Comparison of ENCODE assay signal across 7 mouse cellular contexts in the genomic region with DNA sequence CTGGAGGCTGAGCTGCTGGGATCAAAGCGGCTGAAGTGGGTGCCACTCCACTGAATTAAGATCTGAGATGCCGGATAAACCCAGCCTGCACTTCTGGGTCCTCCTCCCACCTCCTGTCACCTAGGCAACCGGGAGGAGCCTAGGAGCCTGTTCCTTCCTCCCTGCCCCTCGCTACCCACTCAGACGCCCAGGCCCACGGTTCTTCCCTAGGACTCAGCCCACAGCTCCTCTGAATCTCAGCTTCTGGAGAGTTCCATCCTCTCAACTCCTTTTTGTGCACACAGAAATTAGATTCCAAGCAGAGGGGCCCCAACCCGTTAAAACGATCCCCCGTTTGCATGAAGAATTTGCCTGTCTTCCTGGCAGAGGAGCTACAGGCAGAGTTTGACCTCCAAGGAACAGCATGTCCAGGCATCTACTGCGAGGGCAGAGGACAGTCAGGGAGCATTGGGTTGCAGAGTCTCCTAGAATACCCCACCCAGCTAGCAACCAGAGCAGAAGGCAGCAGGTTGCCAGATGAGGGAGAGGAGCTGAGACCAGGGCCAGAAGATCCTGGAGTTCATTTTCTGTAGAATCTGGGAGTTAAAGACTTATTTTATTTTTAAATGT.
DNase-seq lines count a peak whose midpoint lies in the region; ATAC-seq and TF ChIP-seq lines count a peak whose summit lies in the region.

No protein-coding gene starts in this region.

- TF ChIP-seq POLR2A in embryonic fibroblast, embryonic 13.5 days (IDR thresholded peaks at IDR 0.05; ENCODE audit: low read depth, low read length), result peak; percentile 44

- peaks cover 2% of the 10 kb centered on the region; the same call in 1 of the 2 replicates for H3K4me1 ChIP-seq in embryonic fibroblast, embryonic 13.5 days (ENCODE audit: control insufficient read depth, insufficient read depth, low read length)
- H3K4me1 ChIP-seq in heart, embryonic 10.5 days, result peaks cover 18% of the 10 kb centered on the region
- H3K4me1 ChIP-seq in midbrain, embryonic 16.5 days (ENCODE audit: control insufficient read depth, insufficient read depth, low read length), result peaks cover 13% of the 10 kb centered on the region
- H3K4me1 ChIP-seq in stomach, embryonic 16.5 days (ENCODE audit: control insufficient read depth, insufficient read depth, low read length), result peaks cover 8% of the 10 kb centered on the region

- intact Hi-C loops in left cerebral cortex, postnatal 4 days (cut with DNase I), result no loop called here

- H3K4me2 ChIP-seq in midbrain, embryonic 16.5 days (ENCODE audit: low read length), result peak overlapping the region; percentile 44
- H3K4me2 ChIP-seq in stomach, embryonic 16.5 days (ENCODE audit: low read depth, low read length), result peak overlapping the region; percentile 48

- peak; percentile 81 for DNase-seq in heart, embryonic 10.5 days (ENCODE audit: low spot score)
- DNase-seq in kidney, adult 8-10 months, result peak; percentile 51 to 61
- DNase-seq in left cerebral cortex, postnatal 4 days, result peak; percentile 66

- peaks cover 10% of the 10 kb centered on the region; the same call in 1 of the 2 replicates for H3K9me3 ChIP-seq in heart, embryonic 10.5 days
- H3K9me3 ChIP-seq in midbrain, embryonic 16.5 days (replicated peaks; ENCODE audit: control insufficient read depth, low read length, poor library complexity, severe bottlenecking), result peaks cover 10% of the 10 kb centered on the region; the same call in 1 of the 2 replicates
- H3K9me3 ChIP-seq in stomach, embryonic 16.5 days (replicated peaks; ENCODE audit: control insufficient read depth, low read length), result 0 out of 2 replicates have a peak, but pooled peaks cover 6% of the 10 kb centered on the region

- peak overlapping the region; percentile 42; the same call in 1 of the 2 replicates for H3K9ac ChIP-seq in midbrain, embryonic 16.5 days (ENCODE audit: low read depth, low read length)
- 0 out of 2 replicates have a peak overlapping the region, but pooled peaks have one; percentile 11 for H3K9ac ChIP-seq in stomach, embryonic 16.5 days (ENCODE audit: low read length)

- H3K27ac ChIP-seq in embryonic fibroblast, embryonic 13.5 days (ENCODE audit: insufficient read depth, low read length), result no peak overlapping the region
- H3K27ac ChIP-seq in heart, embryonic 10.5 days, result peak overlapping the region; percentile 67
- H3K27ac ChIP-seq in midbrain, embryonic 16.5 days (ENCODE audit: low read length), result peak overlapping the region; percentile 47
- H3K27ac ChIP-seq in stomach, embryonic 16.5 days (ENCODE audit: low read length), result peak overlapping the region; percentile 61; the same call in 1 of the 2 replicates

- no peak overlapping the region for H3K4me3 ChIP-seq in embryonic fibroblast, embryonic 13.5 days (ENCODE audit: insufficient read depth, low read length)
- H3K4me3 ChIP-seq in heart, embryonic 10.5 days, result peak overlapping the region; percentile 46
- H3K4me3 ChIP-seq in midbrain, embryonic 16.5 days (ENCODE audit: low read depth, low read length), result peak overlapping the region; percentile 2; the same call in 1 of the 2 replicates
- peak overlapping the region; percentile 23 for H3K4me3 ChIP-seq in stomach, embryonic 16.5 days (replicated peaks; ENCODE audit: low read length)

- no peaks in the 10 kb centered on the region for H3K27me3 ChIP-seq in heart, embryonic 10.5 days (ENCODE audit: insufficient read depth, poor library complexity, severe bottlenecking)
- H3K27me3 ChIP-seq in midbrain, embryonic 16.5 days (ENCODE audit: control insufficient read depth, insufficient read depth, low read depth, low read length), result no peaks in the 10 kb centered on the region; the same call in 1 of the 2 replicates
- no peaks in the 10 kb centered on the region for H3K27me3 ChIP-seq in stomach, embryonic 16.5 days (ENCODE audit: control insufficient read depth, insufficient read depth, low read length)

- ATAC-seq in cerebellum, adult (ENCODE audit: insufficient number of reproducible peaks, low FRiP score, low TSS enrichment), result 0 out of 2 replicates have a peak, but pooled peaks have one; percentile 36
- ATAC-seq in midbrain, embryonic 16.5 days, result peak; percentile 90
- peak; percentile 86 for ATAC-seq in stomach, embryonic 16.5 days (ENCODE audit: insufficient read depth, low FRiP score)

- H3K36me3 ChIP-seq in heart, embryonic 10.5 days, result no peaks in the 10 kb centered on the region
- no peaks in the 10 kb centered on the region for H3K36me3 ChIP-seq in midbrain, embryonic 16.5 days (ENCODE audit: control insufficient read depth, insufficient read depth, low read length)
- H3K36me3 ChIP-seq in stomach, embryonic 16.5 days (ENCODE audit: control insufficient read depth, insufficient read depth, low read length), result no peaks in the 10 kb centered on the region

- WGBS in heart, embryonic 10.5 days, result 3% methylated on average over 10 of the region's 10 CpGs
- 2% methylated on average over 10 of the region's 10 CpGs for WGBS in midbrain, embryonic 16.5 days
- WGBS in stomach, embryonic 16.5 days, result 2% methylated on average over 10 of the region's 10 CpGs

- no peak for TF ChIP-seq CTCF in embryonic fibroblast, embryonic 13.5 days (IDR thresholded peaks at IDR 0.05; ENCODE audit: borderline replicate concordance, insufficient read depth, low read length)

Comparison
In these comparisons a context has a peak if more than half of its experiments do, and no peak if none do; other contexts are left out.
1. ATAC-seq: peak in every context shown above with its lines; median percentile 90 in midbrain, embryonic 16.5 days; 86 in stomach, embryonic 16.5 days; 36 in cerebellum, adult.